28 mouse cellular contexts compared by ENCODE assay signal in the genomic region with DNA sequence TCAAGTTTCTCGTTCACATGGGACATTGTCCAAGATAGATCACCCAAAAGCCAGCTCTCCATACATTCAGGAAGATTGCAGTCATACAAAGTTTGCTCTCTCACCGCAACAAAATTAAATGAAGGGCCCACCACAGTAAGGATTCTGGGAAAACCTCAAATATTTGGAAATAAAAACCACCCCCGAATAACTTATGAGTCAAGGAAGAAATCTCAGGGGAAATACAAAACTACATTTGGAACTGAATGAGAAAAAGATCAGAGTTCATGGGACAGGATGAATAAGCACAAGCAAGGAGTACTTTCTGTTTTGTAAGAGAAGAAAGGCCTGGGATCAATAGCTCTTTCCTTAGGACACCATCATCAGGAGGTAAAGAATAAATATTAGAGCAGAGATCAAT. TPM values are rescaled to one million over a fixed set of nuclear protein-coding genes. Genes with fewer than 3 reads are reported as not detected.
DNase-seq lines count a peak whose midpoint lies in the region; ATAC-seq and TF ChIP-seq lines count a peak whose summit lies in the region.
"Had no signal": no experiment of that assay in that cellular context is flagged by ENCODE, and none has a peak within 500 bp of the region (broad histone marks: within the 10 kb centered on the region; RNA-seq: fewer than 3 reads in every experiment).

No protein-coding gene starts in this region.

- H3ac ChIP-seq in C2C12 (ENCODE audit: control insufficient read depth, insufficient read length, low read depth) (no peak overlapping the region), myocyte (ENCODE audit: control insufficient read depth, insufficient read length) (no peak overlapping the region)

- no peak for TF ChIP-seq CTCF in C2C12 (IDR thresholded peaks at IDR 0.05; ENCODE audit: control insufficient read depth, insufficient read depth, insufficient read length)
- TF ChIP-seq CTCF in lung, postnatal 0 days (IDR thresholded peaks at IDR 0.05), result no peak

- ATAC-seq in lung, postnatal 0 days, result no peak
- ATAC-seq: activated CD4-positive, CD25-positive, alpha-beta regulatory T cell, adult 4 months; forebrain, embryonic 13.5 days; forebrain, embryonic 15.5 days; forebrain, postnatal 0 days; Patski had no signal

- no peak for TF ChIP-seq POLR2A in myocyte (IDR thresholded peaks at IDR 0.05; ENCODE audit: insufficient read length, low read depth)

- no peak overlapping the region for H3K4me3 ChIP-seq in C2C12 (ENCODE audit: insufficient read depth, poor library complexity, severe bottlenecking)
- H3K4me3 ChIP-seq in brown adipose tissue, adult 24 weeks (ENCODE audit: insufficient read depth, low read depth, low read length), result no peak overlapping the region
- no peak overlapping the region for H3K4me3 ChIP-seq in myocyte
- no peak overlapping the region for H3K4me3 ChIP-seq in lung, postnatal 0 days (ENCODE audit: low read depth, low read length)
- H3K4me3 ChIP-seq: embryonic facial prominence, embryonic 12.5 days; embryonic facial prominence, embryonic 15.5 days; forebrain, embryonic 13.5 days; forebrain, embryonic 15.5 days had no signal

- 0 out of 2 replicates have a peak overlapping the region, but pooled peaks have one; percentile 37 for H3K27ac ChIP-seq in brown adipose tissue, adult 24 weeks (replicated peaks; ENCODE audit: low read depth, low read length)
- H3K27ac ChIP-seq in lung, postnatal 0 days (ENCODE audit: low read length), result no peak overlapping the region
- H3K27ac ChIP-seq: embryonic facial prominence, embryonic 12.5 days; embryonic facial prominence, embryonic 15.5 days; forebrain, embryonic 13.5 days; forebrain, embryonic 15.5 days had no signal

- H3K36me3 ChIP-seq in C2C12 (ENCODE audit: control insufficient read depth, insufficient read depth), result no peaks in the 10 kb centered on the region
- H3K36me3 ChIP-seq in myocyte (ENCODE audit: control insufficient read depth, insufficient read depth), result no peaks in the 10 kb centered on the region
- H3K36me3 ChIP-seq in lung, postnatal 0 days (ENCODE audit: insufficient read depth, low read length), result no peaks in the 10 kb centered on the region
- H3K36me3 ChIP-seq: embryonic facial prominence, embryonic 12.5 days; embryonic facial prominence, embryonic 15.5 days; forebrain, embryonic 15.5 days had no signal

- no peaks in the 10 kb centered on the region for H3K79me3 ChIP-seq in C2C12 (ENCODE audit: low read depth)

- H3K9me3 ChIP-seq in lung, postnatal 0 days (ENCODE audit: low read length), result no peaks in the 10 kb centered on the region
- H3K9me3 ChIP-seq: embryonic facial prominence, embryonic 12.5 days; embryonic facial prominence, embryonic 15.5 days; forebrain, embryonic 13.5 days; forebrain, embryonic 15.5 days had no signal

- H3K4me1 ChIP-seq in brown adipose tissue, adult 24 weeks (ENCODE audit: control insufficient read depth, insufficient read depth, insufficient read length, low read length), result no peaks in the 10 kb centered on the region
- H3K4me1 ChIP-seq in lung, postnatal 0 days (ENCODE audit: insufficient read depth, low read depth, low read length), result no peaks in the 10 kb centered on the region
- H3K4me1 ChIP-seq: embryonic facial prominence, embryonic 12.5 days; embryonic facial prominence, embryonic 15.5 days; forebrain, embryonic 13.5 days; forebrain, embryonic 15.5 days had no signal

- H3K9ac ChIP-seq in lung, postnatal 0 days (replicated peaks; ENCODE audit: low read depth), result no peak overlapping the region
- H3K9ac ChIP-seq: embryonic facial prominence, embryonic 12.5 days; embryonic facial prominence, embryonic 15.5 days; forebrain, embryonic 13.5 days; forebrain, embryonic 15.5 days; forebrain, postnatal 0 days had no signal

- intact Hi-C loops in heart, postnatal 25 days (cut with DNase I), result no loop called here

- TF ChIP-seq EP300 in lung, postnatal 0 days (IDR thresholded peaks at IDR 0.05), result no peak

- H3K27me3 ChIP-seq in C2C12 (ENCODE audit: control insufficient read depth, insufficient read depth, insufficient read length) (no peaks in the 10 kb centered on the region), myocyte (ENCODE audit: control insufficient read depth, insufficient read depth, insufficient read length) (no peaks in the 10 kb centered on the region)
- H3K27me3 ChIP-seq in lung, postnatal 0 days (replicated peaks; ENCODE audit: insufficient read depth, low read length), result no peaks in the 10 kb centered on the region
- H3K27me3 ChIP-seq: embryonic facial prominence, embryonic 12.5 days; embryonic facial prominence, embryonic 15.5 days; forebrain, embryonic 13.5 days; forebrain, embryonic 15.5 days; Patski had no signal

- peak overlapping the region; percentile 62 for H3K4me2 ChIP-seq in myocyte (ENCODE audit: low read depth)
- no peak overlapping the region for H3K4me2 ChIP-seq in lung, postnatal 0 days (replicated peaks; ENCODE audit: low read depth, low read length)
- H3K4me2 ChIP-seq: embryonic facial prominence, embryonic 12.5 days; embryonic facial prominence, embryonic 15.5 days; forebrain, embryonic 13.5 days; forebrain, embryonic 15.5 days had no signal

- 69% methylated on average over 3 of the region's 3 CpGs for WGBS in lung, postnatal 0 days

- peak; percentile 13 for DNase-seq in heart, adult 11 months
- no peak for DNase-seq in heart, postnatal 25 days (ENCODE audit: low spot score)
- no peak for DNase-seq in lung, postnatal 0 days (ENCODE audit: low spot score)
- DNase-seq in gastrocnemius, postnatal 10 days, result no peak
- DNase-seq in left cerebral cortex, adult 9 months (ENCODE audit: low spot score in 2 of 2), result no peak
- DNase-seq: adrenal gland, adult 8-10 months; adrenal gland, postnatal 14 days; adrenal gland, postnatal 36 days; B cell, adult 2 months; cerebellum, adult 11 months; cerebellum, adult 18-20 months; cerebellum, adult 8-10 months; cerebellum, adult 9-11 months; cerebellum, postnatal 14 days; cerebellum, postnatal 36 days; embryo, embryonic 11 days; forebrain, postnatal 0 days had no signal

- H3K79me2 ChIP-seq in C2C12 (ENCODE audit: control insufficient read depth, insufficient read depth) (no peaks in the 10 kb centered on the region), myocyte (ENCODE audit: control insufficient read depth, insufficient read depth) (no peaks in the 10 kb centered on the region)

TF ChIP-seq in C2C12, 6 proteins besides CTCF, POLR2A, EP300 and RAD21:
- peak; percentile 45 for TF ChIP-seq CEBPB (IDR thresholded peaks at IDR 0.05; ENCODE audit: low read depth)
- peak; percentile 51 for TF ChIP-seq FOSL1 (IDR thresholded peaks at IDR 0.05; ENCODE audit: insufficient read depth, low read length, poor library complexity, severe bottlenecking)
- TF ChIP-seq MYOD1 (IDR thresholded peaks at IDR 0.05; ENCODE audit: control insufficient read depth, insufficient read length, low read depth), result no peak
- no peak for TF ChIP-seq MAX (IDR thresholded peaks at IDR 0.05)
- TF ChIP-seq MYOG (IDR thresholded peaks at IDR 0.05; ENCODE audit: control insufficient read depth, extremely low read depth, insufficient read length), result no peak
- TF ChIP-seq USF1 (IDR thresholded peaks at IDR 0.05; ENCODE audit: low read depth), result no peak

TF ChIP-seq in myocyte, 11 proteins besides CTCF, POLR2A, EP300 and RAD21:
- TF ChIP-seq CEBPB (IDR thresholded peaks at IDR 0.05; ENCODE audit: insufficient read depth, poor library complexity, severe bottlenecking) (0 out of 2 replicates have a peak, but pooled peaks have one; percentile 2), MYOD1 (IDR thresholded peaks at IDR 0.05; ENCODE audit: control insufficient read depth in 1 of 3, insufficient read length in 2 of 3, low read depth in 2 of 3) (no peak), TCF12 (IDR thresholded peaks at IDR 0.05; ENCODE audit: insufficient read depth, poor library complexity, severe bottlenecking) (no peak), SRF (IDR thresholded peaks at IDR 0.05; ENCODE audit: control insufficient read depth, insufficient read length, low read depth) (no peak)

RNA-seq across cellular contexts. Expression of a gene that starts 22.3 kb away (rescaled TPM):
- 10 to 100 TPM in 1 of 2 experiments, 1 to 10 TPM in 1; 10.0 to 13.8 TPM for total RNA-seq in heart, postnatal 25 days (2021)
- 4.3 TPM for polyA plus RNA-seq in C2C12 (2012; fragmentation: generic; extraction: Trizol)
- 35.3 and 38.8 TPM in 2 replicates for polyA plus RNA-seq in brown adipose tissue, adult 24 weeks (2012; ENCODE audit: insufficient read depth, insufficient read length, missing spikeins)
- 2.7 TPM for polyA plus RNA-seq in myocyte (2012; fragmentation: generic; extraction: Trizol)
- polyA plus RNA-seq in lung, postnatal 0 days (2015; fragmentation: Nextera tagmentation; extraction: Ambion mirVana), result 8.8 and 9.1 TPM in 2 replicates
- 10 to 100 TPM; 25.8 to 36.2 TPM for total RNA-seq in gastrocnemius, postnatal 10 days (2021)
- total RNA-seq: common myeloid progenitor, adult 5-6 weeks; MEL had no signal
